Mouse (Mus musculus) monocyte, adult 5-6 weeks (primary cell): Measurements from ENCODE around the gene Sec14l2. TPM values are rescaled to one million over a fixed set of nuclear protein-coding genes. Genes with fewer than 3 reads are reported as not detected.
"Not testable (repeated sequence)": the region's sequence is repeated elsewhere in the genome, so short reads cannot be mapped to it uniquely, and the experiment has no call there.

Experiments
- ATAC-seq: fragments of 153-309, 156-312 bp; replicated peaks from 2 replicates; pipeline ENCODE4 v1.8.0; 2017; ENCODE audit warnings: mild to moderate bottlenecking; ENCODE audit not compliant: low TSS enrichment, insufficient number of reproducible peaks, severe bottlenecking, poor library complexity, low FRiP score
- total RNA-seq: library from RNA; stranded (forward); fragments of 200-1000, 200-491, 200-594 nt; gene quantifications from 3 replicates; pipeline ENCODE4 v1.2.3, GENCODE M21; 2017

Sec14l2 gene
- total RNA-seq, 1 experiment from 2014 or later, result not detected

GRCm38 (mm10) chr11:4134986-4135935 lies 12.0 kb upstream of the Sec14l2 start, which contains the start of gene Rnf215:
Gene Rnf215, plus strand, starts transcription at chr11:4135202.
- ATAC-seq, result peak; percentile 60

- 0 out of 2 replicates have a peak, but pooled peaks have one; percentile 10 for ATAC-seq
Observed at GRCm38 (mm10) chr11:4134400-4134799, 11.2 kb upstream of the Sec14l2 start.

- no peak for ATAC-seq
Observed at GRCm38 (mm10) chr11:4133450-4133849, 10.2 kb upstream of the Sec14l2 start.

- ATAC-seq, result not testable (repeated sequence)
Observed at GRCm38 (mm10) chr11:4128461-4128860, 5.2 kb upstream of the Sec14l2 start.

GRCm38 (mm10) chr11:4127059-4127458 lies 3.8 kb upstream of the Sec14l2 start:
- ATAC-seq, result no peak

- ATAC-seq, result 0 out of 2 replicates have a peak, but pooled peaks have one; percentile 33
Observed at GRCm38 (mm10) chr11:4123922-4124321, 707 bp upstream of the Sec14l2 start.

GRCm38 (mm10) chr11:4122226-4122625 lies 989 bp downstream of the Sec14l2 start:
- no peak for ATAC-seq

- ATAC-seq, result no peak
Observed at GRCm38 (mm10) chr11:4121691-4122090, 1.5 kb downstream of the Sec14l2 start.

- no peak for ATAC-seq
Observed at GRCm38 (mm10) chr11:4119635-4120034, 3.6 kb downstream of the Sec14l2 start.

GRCm38 (mm10) chr11:4118081-4118921 lies 4.9 kb downstream of the Sec14l2 start:
- no peak for ATAC-seq

GRCm38 (mm10) chr11:4117372-4118071 lies 5.7 kb downstream of the Sec14l2 start:
- no peak for ATAC-seq

GRCm38 (mm10) chr11:4116458-4117141 lies 6.6 kb downstream of the Sec14l2 start:
- ATAC-seq, result no peak

- ATAC-seq, result no peak
Observed at GRCm38 (mm10) chr11:4115407-4115806, 7.8 kb downstream of the Sec14l2 start.

- ATAC-seq, result not testable (repeated sequence)
Observed at GRCm38 (mm10) chr11:4114541-4114940, 8.7 kb downstream of the Sec14l2 start.

- ATAC-seq, result no peak
Observed at GRCm38 (mm10) chr11:4113970-4114369, 9.2 kb downstream of the Sec14l2 start.

GRCm38 (mm10) chr11:4113496-4113895 lies 9.7 kb downstream of the Sec14l2 start:
- no peak for ATAC-seq

- ATAC-seq, result no peak
Observed at GRCm38 (mm10) chr11:4112861-4113260, 10.4 kb downstream of the Sec14l2 start.

GRCm38 (mm10) chr11:4112033-4112432 lies 11.2 kb downstream of the Sec14l2 start:
- ATAC-seq, result no peak
